Mouse (Mus musculus) gastrocnemius, adult 8-10 months (tissue): ENCODE measurements around the gene Higd1c. TPM values are rescaled to one million over a fixed set of nuclear protein-coding genes. Genes with fewer than 3 reads are reported as not detected.

Experiments
- DNase-seq, 2 experiments: peaks; one replicate each; pipeline ENCODE4 v3.0.0; 2022; ENCODE audit warnings: low spot score in 2 of 2
- total RNA-seq, 4 experiments: library from RNA; stranded (reverse); gene quantifications; 2 replicates each; pipeline ENCODE4 v1.2.4; 2022

Gene Higd1c
- total RNA-seq, 4 experiments from 2014 or later: not detected

- DNase-seq: no peak
Measured at GRCm38 (mm10) chr15:100433234-100433633, 68.9 kb downstream of the Higd1c start.

Other genes starting within 250 kb of the Higd1c start
- gene Atf1, start 136.7 kb upstream of the Higd1c start, total RNA-seq: 10 to 100 TPM; 48.3 to 65.5 (median 60.5) TPM
- gene Tmprss12, start 83.7 kb upstream of the Higd1c start, total RNA-seq: not detected
- 10 to 100 TPM; 37.7 to 45.7 (median 44.6) TPM for gene Mettl7a1, start 60.4 kb upstream of the Higd1c start, total RNA-seq
- under 1 TPM in 3 of 4 experiments, not detected in 1; 0.17 to 0.43 (median 0.22) TPM for gene Mettl7a3, start 29.6 kb upstream of the Higd1c start, total RNA-seq
- under 1 TPM in 1 of 4 experiments, not detected in 3; 0.45 TPM for gene Methig1, start 11.4 kb upstream of the Higd1c start, total RNA-seq
- gene Mettl7a2, start 11.3 kb upstream of the Higd1c start, total RNA-seq: 1 to 10 TPM in 1 of 4 experiments, under 1 TPM in 3; 0.77 to 1.0 (median 0.91) TPM
- gene Gm5475, start 57.6 kb downstream of the Higd1c start, total RNA-seq: under 1 TPM in 1 of 4 experiments, not detected in 3; 0.12 TPM
- 10 to 100 TPM; 31.0 to 39.7 (median 36.9) TPM for gene Slc11a2, start 60.5 kb downstream of the Higd1c start, total RNA-seq
- gene Letmd1, start 104.5 kb downstream of the Higd1c start, total RNA-seq: 1 to 10 TPM; 6.6 to 7.9 (median 7.0) TPM
- 1 to 10 TPM; 2.6 to 4.0 (median 3.4) TPM for gene Csrnp2, start 130.9 kb downstream of the Higd1c start, total RNA-seq
- gene Tfcp2, start 187.5 kb downstream of the Higd1c start, total RNA-seq: 10 to 100 TPM in 2 of 4 experiments, 1 to 10 TPM in 2; 7.9 to 11.6 (median 9.7) TPM
- gene Pou6f1, start 235.4 kb downstream of the Higd1c start, total RNA-seq: 10 to 100 TPM; 14.7 to 16.6 (median 16.2) TPM